Mouse (Mus musculus) hematopoietic stem cell, adult 5-6 weeks (primary cell): ENCODE data around the gene Kansl1. TPM values are rescaled to one million over a fixed set of nuclear protein-coding genes. Genes with fewer than 3 reads are reported as not detected.

Source experiments
- ATAC-seq, 2 experiments: fragments of 125-278 bp in 1 of 2; replicated peaks in 1 of 2; 2 replicates each; pipeline ENCODE4 v1.8.0; 2016 to 2017; ENCODE audit warnings: inconsistent platforms in 2 of 2, mild to moderate bottlenecking in 2 of 2, moderate number of reproducible peaks in 2 of 2, low read depth in 1 of 2, moderate TSS enrichment in 1 of 2; ENCODE audit not compliant: low FRiP score in 2 of 2, poor library complexity in 2 of 2, severe bottlenecking in 2 of 2, insufficient read depth in 1 of 2, low TSS enrichment in 1 of 2
- total RNA-seq: library from RNA; stranded (forward); fragments of 172-1452, 232-1000 nt; gene quantifications from 2 replicates; pipeline ENCODE4 v1.2.3, GENCODE M21; 2017

Kansl1 gene
- total RNA-seq, 1 experiment from 2014 or later, result 49.5 TPM

GRCm38 (mm10) chr11:104387284-104387683 lies 81.4 kb downstream of the Kansl1 start:
- ATAC-seq, result peak in 1 of 2 experiments; percentile 48; a peak in 1 of 4 replicates

- no peak for ATAC-seq
These were observed 82.1 kb downstream of the Kansl1 start for GRCm38 (mm10) chr11:104386595-104386994.

GRCm38 (mm10) chr11:104383167-104383810 lies 85.4 kb downstream of the Kansl1 start:
- ATAC-seq, result no peak

GRCm38 (mm10) chr11:104381887-104382286 lies 86.8 kb downstream of the Kansl1 start:
- ATAC-seq, result no peak

GRCm38 (mm10) chr11:104379635-104380034 lies 89.0 kb downstream of the Kansl1 start:
- ATAC-seq, result no peak

GRCm38 (mm10) chr11:104376291-104376690 lies 92.4 kb downstream of the Kansl1 start:
- ATAC-seq, result no peak

GRCm38 (mm10) chr11:104367486-104368190 lies 101.0 kb downstream of the Kansl1 start:
- ATAC-seq, result peak; percentile 78 to 87

- ATAC-seq, result no peak
These were observed 104.6 kb downstream of the Kansl1 start for GRCm38 (mm10) chr11:104363823-104364600.

GRCm38 (mm10) chr11:104362704-104363103 lies 106.0 kb downstream of the Kansl1 start:
- ATAC-seq, result no peak

GRCm38 (mm10) chr11:104361790-104362189 lies 106.9 kb downstream of the Kansl1 start:
- ATAC-seq, result peak; percentile 59 to 71

GRCm38 (mm10) chr11:104346931-104347330 lies 121.7 kb downstream of the Kansl1 start:
- ATAC-seq, result no peak

- no peak for ATAC-seq
These were observed 133.7 kb downstream of the Kansl1 start for GRCm38 (mm10) chr11:104334946-104335345.

GRCm38 (mm10) chr11:104334115-104334514 lies 134.5 kb downstream of the Kansl1 start:
- ATAC-seq, result no peak

- no peak for ATAC-seq
These were observed 136.6 kb downstream of the Kansl1 start for GRCm38 (mm10) chr11:104332105-104332504.

- ATAC-seq, result no peak
These were observed 137.5 kb downstream of the Kansl1 start for GRCm38 (mm10) chr11:104331208-104331607.

GRCm38 (mm10) chr11:104330151-104330550 lies 138.5 kb downstream of the Kansl1 start:
- no peak for ATAC-seq

- ATAC-seq, result no peak
These were observed 139.3 kb downstream of the Kansl1 start for GRCm38 (mm10) chr11:104329185-104329926.
